Mouse (Mus musculus) mature B cell (primary cell): Measurements from ENCODE around the gene Ptpdc1.

Experiments
- in situ Hi-C: fragments of 300-500 bp; cut with MboI; formaldehyde crosslinking; loops from 2 replicates; pipeline ENCODE4 v1.14.3; 2019

Ptpdc1 gene

DNA sequence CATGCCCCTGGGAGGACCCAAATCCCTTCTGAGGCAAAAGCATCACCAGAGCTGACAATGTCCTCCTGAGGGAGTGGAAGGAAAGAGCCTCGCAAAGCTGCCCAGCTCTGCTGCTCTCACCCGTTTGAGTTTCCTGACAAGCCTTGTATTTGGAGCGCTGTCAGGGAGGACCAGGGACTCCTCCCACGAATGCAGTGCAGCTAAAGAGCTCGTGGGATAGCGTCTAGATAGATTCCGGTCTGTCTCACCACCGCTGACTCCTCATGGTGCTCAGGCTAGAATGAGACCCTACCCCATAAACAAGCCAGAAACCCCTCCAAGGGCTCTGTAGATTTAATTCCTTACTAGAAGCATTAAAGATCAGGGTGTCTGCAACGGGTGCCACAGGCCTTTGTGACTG lies 32.3 kb upstream of the Ptpdc1 start:
- in situ Hi-C loops: loop anchor here (25.0 kb wide), 1 partner anchor 355 kb away; no protein-coding TSS in a partner anchor

DNA sequence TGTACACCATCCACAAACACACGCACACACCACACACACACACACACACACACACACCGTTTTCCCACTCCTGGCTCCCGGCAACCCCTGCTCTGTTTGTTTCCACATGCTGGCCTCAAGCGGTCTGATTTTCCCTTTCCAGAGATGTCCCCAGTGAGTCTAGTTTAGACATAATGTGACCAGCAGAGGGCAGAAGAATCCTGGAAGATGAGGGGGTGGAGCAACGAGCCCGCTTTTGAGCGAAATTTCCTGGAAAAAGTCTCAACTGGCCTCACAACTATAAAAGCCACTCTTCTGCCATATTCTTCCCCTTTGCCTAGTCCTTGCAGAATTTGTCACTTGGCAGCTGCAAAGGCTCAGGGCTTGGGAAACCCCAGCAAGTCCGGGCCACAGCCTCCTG lies 30.2 kb upstream of the Ptpdc1 start:
- in situ Hi-C loops: loop anchor here (25.0 kb wide), 1 partner anchor 357 kb away; no protein-coding TSS in a partner anchor

DNA sequence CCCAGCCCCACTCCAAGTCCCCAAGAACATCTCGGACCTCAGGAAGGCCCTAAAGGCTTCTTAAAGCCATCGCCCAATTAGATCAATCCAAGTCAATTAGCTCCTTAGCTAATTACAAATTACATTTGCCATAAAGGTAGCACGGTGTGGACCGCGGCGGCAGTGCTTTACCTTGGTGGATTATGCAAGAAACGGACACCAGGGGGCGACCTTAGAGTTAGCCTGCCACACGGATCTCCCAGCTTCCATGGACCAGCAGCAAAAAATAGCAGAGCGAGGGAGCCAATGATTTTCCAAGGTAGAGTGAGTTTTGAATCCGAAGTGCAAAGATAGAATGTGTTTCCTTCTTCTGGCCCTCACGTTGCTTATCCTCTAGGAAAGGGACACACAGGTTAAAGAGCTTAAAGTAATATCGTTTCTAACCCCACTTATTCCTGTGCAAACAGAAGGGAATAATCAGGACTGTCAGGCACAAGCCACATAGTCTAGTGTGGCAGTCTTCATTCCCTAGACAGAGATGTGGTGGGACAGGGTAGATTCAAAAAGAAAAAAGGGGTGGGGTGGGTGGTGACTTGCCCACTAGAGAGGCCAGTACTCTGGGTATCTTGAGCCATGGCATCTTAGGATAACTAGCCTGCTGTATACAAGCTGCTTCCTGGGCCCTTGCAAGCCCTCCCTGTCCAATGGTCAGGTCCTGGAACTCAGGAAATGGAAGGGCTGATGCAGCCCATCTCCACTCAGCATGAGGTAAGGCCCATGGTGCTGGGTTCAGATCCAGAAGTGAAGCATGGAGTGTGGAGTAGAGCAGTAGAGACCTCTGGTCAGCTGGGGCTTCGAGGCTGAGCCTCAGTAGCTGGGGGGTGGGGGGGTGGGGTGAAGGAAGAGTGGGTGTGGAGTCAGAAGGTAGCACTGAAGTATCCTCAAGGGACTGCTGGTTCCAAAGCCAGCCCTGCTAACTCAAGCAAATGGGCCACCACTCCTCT lies 28.6 kb upstream of the Ptpdc1 start:
- in situ Hi-C loops: loop anchor here (25.0 kb wide), 1 partner anchor 358 kb away; no protein-coding TSS in a partner anchor

DNA sequence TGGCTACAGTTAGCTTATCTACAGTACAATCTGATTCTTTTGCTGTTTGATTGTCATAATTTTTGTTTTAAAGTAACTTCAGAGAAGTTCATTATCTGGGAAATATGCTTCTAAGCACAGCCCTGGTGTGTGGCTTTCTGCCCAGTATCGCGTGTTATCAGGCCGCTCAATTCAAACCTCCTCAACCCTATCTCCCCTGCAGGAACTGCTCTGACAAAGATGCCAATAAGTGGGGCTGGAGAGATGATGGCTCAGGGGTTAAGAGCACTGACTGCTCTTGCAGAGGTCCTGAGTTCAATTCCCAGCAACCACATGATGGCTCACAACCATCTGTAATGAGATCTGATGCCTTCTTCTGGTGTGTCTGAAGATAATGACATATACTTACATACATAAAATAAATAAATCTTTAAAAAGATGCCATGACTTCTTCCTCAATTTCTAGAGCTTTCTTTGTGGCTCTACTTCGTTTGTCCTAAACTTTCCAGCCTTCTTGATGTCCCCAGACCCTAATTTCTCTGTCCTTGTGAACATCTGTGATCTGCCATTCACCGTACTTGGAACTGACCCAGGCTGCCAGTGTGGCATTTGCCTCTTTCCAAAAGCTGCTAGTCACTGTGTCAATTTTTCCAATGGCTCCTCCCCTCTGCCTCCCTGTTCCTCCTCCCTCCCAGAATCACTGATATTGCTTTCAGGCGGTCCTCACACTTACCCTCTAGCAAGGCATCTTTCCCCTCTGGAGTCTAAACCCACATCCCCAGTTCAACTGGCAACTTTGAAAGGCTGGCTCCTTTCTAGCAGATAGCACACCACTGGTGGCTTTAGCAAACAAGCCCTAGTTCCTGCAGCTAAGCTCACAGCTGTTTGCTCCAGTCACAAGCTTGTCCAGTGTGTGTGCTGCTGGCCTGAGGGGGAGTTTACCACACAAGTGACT lies 25.9 kb upstream of the Ptpdc1 start:
- in situ Hi-C loops: loop anchor here (25.0 kb wide), 1 partner anchor 361 kb away; no protein-coding TSS in a partner anchor

DNA sequence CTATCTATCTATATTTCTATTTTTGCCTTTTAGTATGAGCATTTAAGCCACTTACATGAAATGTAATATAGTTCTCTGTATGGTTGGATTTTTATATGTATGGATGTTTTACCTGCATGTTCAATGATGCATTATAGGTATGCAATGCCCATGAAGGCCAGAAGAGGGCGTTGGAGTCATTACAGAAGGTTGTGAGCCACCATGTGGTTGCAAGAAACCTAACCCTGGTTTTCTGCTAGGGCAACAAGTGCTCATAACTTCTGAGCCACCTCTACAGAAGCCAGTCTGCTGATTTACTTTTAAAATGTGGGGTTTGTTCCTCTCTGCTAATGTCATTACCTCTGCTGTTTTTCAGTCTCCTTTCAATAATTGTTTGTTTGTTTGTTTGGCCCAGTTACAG lies 25.2 kb upstream of the Ptpdc1 start:
- in situ Hi-C loops: loop anchor here (25.0 kb wide), 1 partner anchor 362 kb away; no protein-coding TSS in a partner anchor

DNA sequence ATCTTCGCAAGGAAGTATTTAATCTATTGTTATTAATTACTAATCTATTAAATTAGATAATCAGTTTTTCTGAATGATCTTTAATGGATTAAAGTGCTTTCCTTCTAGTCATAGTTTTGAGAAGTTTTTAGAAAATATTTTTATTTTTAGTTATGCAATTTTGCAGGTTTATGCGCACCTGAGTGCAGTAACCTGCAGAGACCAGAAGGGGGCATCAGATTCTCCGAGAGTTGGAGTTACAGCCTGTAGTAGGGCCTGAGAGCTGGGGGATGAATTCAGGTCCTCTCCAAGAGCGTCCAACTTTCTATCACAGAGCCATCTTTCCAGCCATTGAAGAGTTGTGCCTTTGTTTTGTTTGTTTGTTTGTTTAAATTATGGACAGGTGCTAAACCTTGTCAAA lies 21.2 kb upstream of the Ptpdc1 start:
- in situ Hi-C loops: no loop called here

DNA sequence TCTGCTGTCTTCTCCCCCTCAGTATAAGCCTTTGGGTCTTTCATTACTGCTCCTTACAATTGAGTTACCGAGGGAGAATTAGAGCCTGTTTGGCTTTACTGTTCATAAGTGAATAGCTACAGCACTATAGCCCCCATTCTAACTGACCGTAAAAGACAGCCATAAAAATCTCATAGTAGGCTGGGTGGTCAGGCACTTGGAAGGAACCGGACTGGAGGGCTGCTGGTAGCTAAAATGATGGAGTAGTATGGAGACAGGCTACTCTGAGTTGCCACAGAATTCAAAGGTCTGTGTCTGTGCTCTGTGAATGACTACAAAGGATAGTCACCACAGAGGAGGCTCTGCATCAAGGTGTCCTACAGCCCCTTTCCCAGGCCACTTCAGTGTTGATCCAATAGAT lies 18.5 kb upstream of the Ptpdc1 start:
- in situ Hi-C loops: no loop called here

DNA sequence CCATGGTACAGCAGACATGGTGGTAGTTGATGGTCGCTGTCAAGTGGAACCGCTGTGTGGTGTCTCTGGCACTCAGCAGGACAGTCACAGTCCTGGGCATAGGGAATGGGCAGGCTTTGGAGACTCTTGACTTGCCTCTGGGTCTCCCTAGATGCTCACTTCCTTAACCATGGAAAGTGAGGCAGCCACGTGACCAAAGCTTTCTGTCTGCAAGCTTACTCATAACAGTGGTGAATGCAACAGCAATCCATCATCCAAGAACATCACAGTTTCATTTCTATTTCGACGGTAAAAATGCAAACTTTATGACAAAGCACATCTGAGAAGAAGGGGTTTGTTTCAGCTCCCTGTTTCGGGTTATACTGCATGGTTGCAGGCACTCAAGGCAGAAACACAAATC lies 17.6 kb upstream of the Ptpdc1 start:
- in situ Hi-C loops: no loop called here

DNA sequence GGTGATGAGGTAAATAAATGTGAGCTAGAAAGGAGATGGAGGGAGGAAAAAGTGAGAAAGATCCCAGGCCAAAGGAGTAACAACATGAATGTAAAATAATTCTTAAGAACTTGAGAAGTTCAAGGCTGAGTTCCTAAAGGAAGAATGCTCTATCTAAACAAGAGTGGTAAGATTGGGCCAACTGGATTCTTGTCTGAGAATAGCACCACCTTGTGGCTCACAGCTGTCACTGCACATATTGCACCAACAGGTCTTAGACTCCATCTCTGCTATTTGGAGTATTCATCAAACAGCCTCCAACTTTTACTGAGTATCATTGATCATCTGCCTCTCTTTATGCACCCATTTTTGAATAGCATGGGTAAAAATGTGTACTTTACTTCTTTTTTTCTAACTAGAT lies 14.1 kb upstream of the Ptpdc1 start:
- in situ Hi-C loops: loop anchor here (5.0 kb wide), 1 partner anchor 112 kb away; no protein-coding TSS in a partner anchor

DNA sequence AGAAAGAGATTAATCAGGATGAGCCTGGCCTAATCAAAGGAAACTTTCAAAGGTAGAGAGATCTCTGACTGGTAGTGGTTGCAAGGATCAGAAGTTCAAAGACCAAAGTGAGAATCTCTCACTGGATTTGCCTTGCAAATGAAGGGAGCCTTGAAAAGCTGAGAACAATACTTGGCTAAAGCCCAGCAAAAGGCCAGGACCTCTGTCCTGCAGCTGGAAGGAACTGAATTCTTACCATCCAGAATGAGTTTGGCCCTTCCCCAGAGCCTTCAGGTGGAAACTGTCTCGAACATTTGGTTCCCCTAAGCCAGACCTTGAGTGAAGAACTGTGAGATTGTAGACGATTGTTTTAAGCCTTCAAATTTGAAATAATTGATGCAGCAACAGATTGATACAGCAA lies 12.2 kb upstream of the Ptpdc1 start:
- in situ Hi-C loops: loop anchor here (5.0 kb wide), 1 partner anchor 110 kb away; no protein-coding TSS in a partner anchor

DNA sequence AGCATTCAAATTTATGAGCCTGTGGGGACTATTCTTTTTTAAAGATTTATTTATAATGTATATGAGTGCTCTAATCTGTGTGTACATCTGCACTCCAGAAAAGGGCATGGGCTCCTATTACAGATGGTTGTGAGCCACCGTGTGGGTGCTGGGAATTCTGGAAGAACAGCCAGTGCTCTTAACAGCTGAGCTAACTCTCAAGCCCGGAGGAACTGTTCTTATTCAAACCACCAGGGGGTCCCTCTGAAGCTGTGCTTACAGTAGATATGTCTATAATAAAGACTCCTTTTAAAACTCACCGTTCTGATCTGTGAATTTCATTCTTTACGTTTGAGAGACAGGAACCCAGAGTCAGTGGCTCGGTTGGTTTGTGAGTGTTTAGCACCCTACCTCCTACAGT lies 6.2 kb upstream of the Ptpdc1 start:
- in situ Hi-C loops: no loop called here

DNA sequence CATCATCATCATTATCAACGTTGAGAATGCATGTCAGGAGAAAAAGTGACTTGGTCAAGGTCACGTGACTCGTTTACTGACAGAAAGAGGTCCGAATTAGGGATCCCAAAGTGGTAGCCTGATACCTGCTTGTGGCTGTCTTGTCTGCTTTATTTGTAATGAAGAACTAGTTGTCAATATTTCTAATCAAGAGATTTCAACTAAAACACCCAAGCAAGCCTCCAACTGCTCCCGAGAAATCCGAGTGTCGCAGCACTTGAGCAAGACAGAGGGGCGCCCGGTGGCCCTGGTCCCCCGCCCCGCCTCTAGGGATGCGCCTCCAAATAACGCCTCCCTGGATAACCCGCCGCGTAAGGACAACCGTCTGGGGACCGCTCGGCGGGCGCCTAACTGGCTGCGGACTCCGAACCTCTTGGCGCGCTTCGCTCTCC lies 481 bp downstream of the Ptpdc1 start:
- in situ Hi-C loops: no loop called here

DNA sequence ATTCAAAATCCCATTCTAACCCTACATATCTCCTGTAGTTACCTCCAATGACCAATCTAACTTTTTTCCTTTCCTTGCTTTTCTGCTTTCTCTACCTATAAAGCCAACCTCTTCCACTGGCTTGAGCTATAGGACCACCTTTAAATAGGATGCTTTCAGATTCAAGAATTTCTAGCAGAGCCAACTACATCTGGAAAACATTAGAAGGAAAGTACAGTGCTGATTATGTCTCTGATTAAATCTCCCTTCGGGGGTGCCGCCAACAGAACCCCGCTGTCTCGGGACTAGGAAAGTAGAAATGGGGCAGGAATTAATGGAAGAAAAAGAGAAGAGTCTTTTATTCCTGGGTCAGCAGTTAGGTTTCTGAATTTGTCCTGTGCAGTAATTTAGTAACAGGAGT lies 6.6 kb downstream of the Ptpdc1 start:
- in situ Hi-C loops: no loop called here

DNA sequence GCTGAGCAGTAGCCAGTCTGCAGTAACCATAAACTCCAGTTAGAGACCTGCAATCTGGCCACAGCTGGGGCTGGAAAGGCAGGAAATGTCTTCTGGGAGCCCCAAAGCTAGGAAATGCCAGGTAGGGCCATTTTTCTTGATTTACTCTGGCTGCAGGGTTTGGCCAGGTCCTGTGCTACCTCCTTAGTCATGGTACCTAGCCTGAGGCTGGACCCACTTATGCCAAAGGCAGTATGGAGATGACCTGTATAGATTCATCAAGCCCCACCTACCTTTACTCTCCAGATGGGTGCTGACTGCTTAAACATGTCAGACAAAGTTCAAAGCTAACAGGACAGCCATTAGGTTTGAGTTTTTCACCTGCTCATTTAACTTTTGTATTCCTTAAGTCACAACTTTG lies 7.7 kb downstream of the Ptpdc1 start:
- in situ Hi-C loops: no loop called here

DNA sequence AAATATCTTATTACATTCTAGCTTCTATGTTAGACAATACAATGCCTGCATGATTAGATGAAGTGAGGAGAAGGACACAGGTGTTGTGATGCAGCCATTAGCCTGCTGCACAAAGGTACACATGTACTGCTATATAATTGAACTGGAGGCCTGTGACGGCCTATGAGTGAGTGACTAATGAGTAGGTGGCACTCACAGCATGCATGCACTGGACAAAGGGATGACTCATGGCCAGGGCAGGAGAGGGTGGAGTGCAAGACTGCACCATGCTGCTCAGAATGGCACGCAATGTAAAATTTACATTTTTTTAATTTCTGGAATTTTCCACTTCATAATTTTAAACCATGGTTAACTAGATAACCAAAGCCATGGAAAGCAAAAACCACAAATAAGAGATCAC lies 10.9 kb downstream of the Ptpdc1 start:
- in situ Hi-C loops: no loop called here

DNA sequence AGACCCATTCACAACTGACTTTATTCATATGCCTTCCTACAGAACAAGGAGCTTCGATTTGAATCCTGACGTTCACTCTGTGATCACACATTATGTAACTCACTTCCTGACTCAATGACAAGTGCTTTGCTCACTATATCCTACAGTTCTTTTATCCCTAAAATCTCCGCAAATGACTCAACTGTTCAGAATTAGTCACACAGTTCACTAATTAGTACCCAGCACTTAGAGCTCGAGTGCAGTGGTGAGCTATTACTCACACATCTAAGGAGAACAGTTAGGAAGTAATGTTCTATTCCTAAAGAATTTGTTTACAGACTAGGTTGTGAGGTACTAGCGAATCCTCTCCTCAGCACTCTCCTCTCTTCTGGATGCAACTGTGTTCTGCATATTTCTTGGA lies 16.4 kb downstream of the Ptpdc1 start:
- in situ Hi-C loops: no loop called here

DNA sequence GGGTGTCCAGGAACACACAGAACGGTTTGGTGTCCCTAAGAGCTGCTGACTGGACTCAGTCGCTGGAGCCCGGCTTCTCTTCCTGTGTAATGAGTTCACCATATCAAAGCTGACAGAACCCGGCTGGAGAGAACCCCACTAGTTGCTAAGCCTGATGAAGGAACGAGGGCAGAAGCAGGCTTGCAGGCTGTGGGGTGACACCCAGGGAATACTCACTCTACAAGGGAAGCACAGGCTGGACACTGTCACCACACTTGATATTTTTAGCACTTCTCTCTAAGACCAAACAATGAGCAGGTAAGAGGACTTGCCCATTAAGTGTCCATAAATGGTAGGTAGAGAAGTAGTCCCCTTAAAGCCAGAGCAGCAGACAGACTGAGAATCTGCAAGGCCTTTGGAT lies 20.9 kb downstream of the Ptpdc1 start:
- in situ Hi-C loops: no loop called here

DNA sequence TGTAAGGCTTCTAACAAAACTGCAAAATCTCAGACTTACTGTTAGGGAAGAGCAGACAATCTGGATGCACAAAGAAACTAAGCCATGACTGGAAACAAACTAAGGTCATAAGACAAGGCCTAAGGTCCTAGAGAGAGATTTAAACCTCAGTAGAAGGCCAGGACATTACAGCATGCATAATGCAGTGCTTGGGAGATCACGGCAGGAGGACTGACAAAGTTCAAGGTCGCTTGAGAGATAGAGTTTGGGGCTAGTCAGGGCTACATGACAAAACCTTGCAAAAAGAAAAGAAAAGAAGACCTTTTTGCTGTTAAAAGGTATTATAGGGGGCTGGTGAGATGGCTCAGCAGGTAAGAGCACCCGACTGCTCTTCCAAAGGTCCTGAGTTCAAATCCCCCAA lies 22.2 kb downstream of the Ptpdc1 start:
- in situ Hi-C loops: no loop called here

DNA sequence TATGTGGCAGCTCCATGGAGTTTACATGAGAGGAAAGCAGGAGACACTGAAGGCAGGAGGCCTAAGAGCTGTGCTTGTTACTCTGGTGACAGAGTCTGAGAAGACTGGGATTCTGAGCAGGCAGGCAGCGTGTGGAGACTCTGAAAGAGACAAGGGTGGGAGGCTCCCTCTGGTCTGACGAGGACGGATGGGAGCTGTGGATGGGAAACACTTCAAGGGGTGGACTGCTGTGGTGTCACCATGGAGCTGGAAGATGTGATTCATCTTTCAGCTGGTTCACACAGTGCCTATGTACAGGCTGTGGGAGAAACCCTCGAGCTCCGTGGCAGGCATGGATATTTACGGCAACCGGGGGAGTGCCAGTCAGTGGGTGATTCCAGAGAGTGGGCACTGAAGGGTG lies 30.9 kb downstream of the Ptpdc1 start:
- in situ Hi-C loops: no loop called here

DNA sequence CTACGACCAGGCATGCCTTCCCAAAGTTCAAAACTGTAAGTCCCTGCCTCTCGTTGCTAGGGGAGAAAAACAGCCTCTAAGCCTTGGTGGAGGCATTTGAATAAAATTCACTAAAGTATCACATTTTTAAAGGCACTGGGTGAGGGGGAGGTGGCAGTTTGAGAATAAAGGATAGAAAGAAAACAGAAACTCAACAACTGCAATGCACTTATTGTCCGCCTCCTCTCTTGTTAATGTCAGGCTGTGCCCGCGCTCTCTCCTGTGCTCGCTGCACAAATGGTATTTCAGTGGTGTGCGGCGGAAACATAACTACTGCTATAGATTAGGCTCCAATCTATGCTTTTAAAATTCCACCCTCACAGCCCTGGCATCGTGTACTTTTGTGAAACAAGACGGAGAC lies 31.4 kb downstream of the Ptpdc1 start:
- in situ Hi-C loops: no loop called here

DNA sequence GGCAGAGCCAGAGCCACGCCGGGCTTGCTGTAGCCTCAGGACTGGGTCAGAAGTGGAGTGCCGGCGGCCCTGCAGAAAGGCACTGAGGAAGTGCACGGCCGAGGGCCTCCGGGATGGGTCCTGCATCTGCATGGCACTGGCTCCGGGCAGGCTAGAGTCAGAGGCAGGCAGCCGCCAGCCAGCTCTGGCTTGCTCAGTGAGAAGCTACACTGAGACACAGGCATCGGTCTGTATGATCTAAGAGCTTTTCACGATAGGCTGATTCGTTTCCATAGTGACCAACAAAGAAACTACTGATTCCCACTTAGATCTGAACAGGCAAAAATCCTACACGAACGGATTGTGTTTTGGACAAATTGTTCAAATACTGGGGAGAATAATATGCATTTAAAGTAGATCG lies 32.3 kb downstream of the Ptpdc1 start:
- in situ Hi-C loops: no loop called here

DNA sequence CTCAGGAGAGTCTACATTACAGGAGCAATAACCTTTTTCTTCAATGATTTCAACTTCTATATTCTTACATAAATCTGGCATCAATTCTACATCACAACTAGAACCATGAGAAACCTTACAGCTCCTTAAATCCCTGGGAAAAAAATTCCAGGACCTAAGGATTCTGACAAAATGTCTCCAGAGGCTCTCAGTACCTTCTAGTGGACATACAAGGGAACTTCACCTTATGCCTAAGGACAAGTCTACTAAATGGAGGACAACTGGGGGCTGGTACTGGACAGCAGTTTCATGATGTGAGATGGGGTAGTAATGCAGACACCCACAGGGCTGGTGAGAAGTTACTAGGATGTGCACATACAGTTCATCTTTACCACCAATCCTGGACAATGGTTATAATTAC lies 34.7 kb downstream of the Ptpdc1 start:
- in situ Hi-C loops: no loop called here
